Mouse (Mus musculus): ENCODE measurements around the gene Adora2a. TPM values are rescaled to one million over a fixed set of nuclear protein-coding genes. Genes with fewer than 3 reads are reported as not detected.
A peak's percentile ranks its signal among the peaks of the same experiment; 100 is the strongest.

Gene Adora2a
- 1.3 TPM for polyA plus RNA-seq (2012; fragmentation: generic; extraction: Trizol)

DNA sequence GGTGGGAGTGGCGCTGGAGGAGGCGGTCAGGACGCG is at the start of gene Adora2a:
Adora2a (plus strand) TSS at position 6 of the 36 bp plus-strand sequence.
- Histone ChIP-seq H3K27me3 (ENCODE audit: control insufficient read depth, insufficient read depth, insufficient read length) (peaks cover 6% of the 10 kb centered on the region), H3K4me2 (ENCODE audit: low read depth) (peak within 1 kb of the TSS; percentile 75), H3K79me2 (ENCODE audit: control insufficient read depth, insufficient read depth) (no peaks in the 10 kb centered on the region), H3K4me3 (peak within 1 kb of the TSS; percentile 13), H3K36me3 (ENCODE audit: control insufficient read depth, insufficient read depth) (peaks cover 4% of the 10 kb centered on the region), H3ac (ENCODE audit: control insufficient read depth, insufficient read length) (no peak within 1 kb of the TSS)
- TF ChIP-seq MAX (IDR thresholded peaks at IDR 0.05; ENCODE audit: low read depth) (no peak), MYOD1 (IDR thresholded peaks at IDR 0.05; ENCODE audit: control insufficient read depth in 1 of 3, insufficient read length in 2 of 3, low read depth in 2 of 3) (no peak), USF1 (IDR thresholded peaks at IDR 0.05; ENCODE audit: low read depth) (no peak), SRF (IDR thresholded peaks at IDR 0.05; ENCODE audit: control insufficient read depth, insufficient read length, low read depth) (no peak), POLR2AphosphoS2 (IDR thresholded peaks at IDR 0.05; ENCODE audit: insufficient read length, low read depth) (no peak), TCF12 (IDR thresholded peaks at IDR 0.05; ENCODE audit: insufficient read depth, poor library complexity, severe bottlenecking) (no peak), CEBPB (IDR thresholded peaks at IDR 0.05; ENCODE audit: insufficient read depth, poor library complexity, severe bottlenecking) (no peak), POLR2A (IDR thresholded peaks at IDR 0.05; ENCODE audit: insufficient read length, low read depth) (no peak), REST (IDR thresholded peaks at IDR 0.05; ENCODE audit: insufficient read depth, insufficient read length) (no peak), E2F4 (IDR thresholded peaks at IDR 0.05; ENCODE audit: insufficient read depth) (no peak), MYOG (IDR thresholded peaks at IDR 0.05; ENCODE audit: control insufficient read depth in 1 of 3, insufficient read depth in 1 of 3, insufficient read length in 2 of 3, low read depth in 2 of 3) (no peak), TCF3 (IDR thresholded peaks at IDR 0.05; ENCODE audit: insufficient read length, low read depth) (no peak)

DNA sequence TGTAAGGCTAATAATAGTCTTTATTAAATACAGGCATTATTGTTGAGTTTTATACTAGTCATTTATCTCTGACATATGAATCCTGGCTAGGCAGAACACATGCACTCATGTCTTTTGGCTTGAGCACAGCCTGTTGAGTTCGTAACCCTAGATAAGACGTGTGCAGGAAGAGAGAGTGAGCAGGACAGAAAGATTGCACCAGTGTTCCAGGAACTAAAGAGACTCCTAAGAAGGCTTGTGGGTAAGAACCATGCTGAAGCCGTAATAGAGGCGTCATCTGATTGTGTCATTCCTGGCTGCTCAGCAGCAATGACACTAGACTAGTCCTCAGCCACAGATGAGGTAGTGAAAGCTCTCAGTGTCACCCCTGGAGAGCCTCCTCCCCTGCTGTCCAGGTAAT is 43.7 kb upstream of the Adora2a start:
- TF ChIP-seq USF1 (IDR thresholded peaks at IDR 0.05; ENCODE audit: low read depth): no peak
- no peak for TF ChIP-seq MYOG (IDR thresholded peaks at IDR 0.05; ENCODE audit: control insufficient read depth in 1 of 3, insufficient read depth in 1 of 3, insufficient read length in 2 of 3, low read depth in 2 of 3)
- TF ChIP-seq TCF12 (IDR thresholded peaks at IDR 0.05; ENCODE audit: insufficient read depth, poor library complexity, severe bottlenecking): no peak
- no peak for TF ChIP-seq POLR2A (IDR thresholded peaks at IDR 0.05; ENCODE audit: insufficient read length, low read depth)
- no peak for TF ChIP-seq POLR2AphosphoS2 (IDR thresholded peaks at IDR 0.05; ENCODE audit: insufficient read length, low read depth)
- no peak for TF ChIP-seq MYOD1 (IDR thresholded peaks at IDR 0.05; ENCODE audit: control insufficient read depth in 1 of 3, insufficient read length in 2 of 3, low read depth in 2 of 3)
- TF ChIP-seq REST (IDR thresholded peaks at IDR 0.05; ENCODE audit: insufficient read depth, insufficient read length): no peak
- no peak for TF ChIP-seq SRF (IDR thresholded peaks at IDR 0.05; ENCODE audit: control insufficient read depth, insufficient read length, low read depth)
- TF ChIP-seq MAX (IDR thresholded peaks at IDR 0.05; ENCODE audit: low read depth): no peak
- TF ChIP-seq CEBPB (IDR thresholded peaks at IDR 0.05; ENCODE audit: insufficient read depth, poor library complexity, severe bottlenecking): no peak
- no peak for TF ChIP-seq E2F4 (IDR thresholded peaks at IDR 0.05; ENCODE audit: insufficient read depth)
- no peak for TF ChIP-seq TCF3 (IDR thresholded peaks at IDR 0.05; ENCODE audit: insufficient read length, low read depth)
- no peaks in the 10 kb centered on the region for H3K79me2 ChIP-seq (ENCODE audit: control insufficient read depth, insufficient read depth)
- H3K4me2 ChIP-seq (ENCODE audit: low read depth): no peak overlapping the region
- H3ac ChIP-seq (ENCODE audit: control insufficient read depth, insufficient read length): no peak overlapping the region
- peaks cover 39% of the 10 kb centered on the region for H3K36me3 ChIP-seq (ENCODE audit: control insufficient read depth, insufficient read depth)
- no peak overlapping the region for H3K4me3 ChIP-seq
- H3K27me3 ChIP-seq (ENCODE audit: control insufficient read depth, insufficient read depth, insufficient read length): no peaks in the 10 kb centered on the region

DNA sequence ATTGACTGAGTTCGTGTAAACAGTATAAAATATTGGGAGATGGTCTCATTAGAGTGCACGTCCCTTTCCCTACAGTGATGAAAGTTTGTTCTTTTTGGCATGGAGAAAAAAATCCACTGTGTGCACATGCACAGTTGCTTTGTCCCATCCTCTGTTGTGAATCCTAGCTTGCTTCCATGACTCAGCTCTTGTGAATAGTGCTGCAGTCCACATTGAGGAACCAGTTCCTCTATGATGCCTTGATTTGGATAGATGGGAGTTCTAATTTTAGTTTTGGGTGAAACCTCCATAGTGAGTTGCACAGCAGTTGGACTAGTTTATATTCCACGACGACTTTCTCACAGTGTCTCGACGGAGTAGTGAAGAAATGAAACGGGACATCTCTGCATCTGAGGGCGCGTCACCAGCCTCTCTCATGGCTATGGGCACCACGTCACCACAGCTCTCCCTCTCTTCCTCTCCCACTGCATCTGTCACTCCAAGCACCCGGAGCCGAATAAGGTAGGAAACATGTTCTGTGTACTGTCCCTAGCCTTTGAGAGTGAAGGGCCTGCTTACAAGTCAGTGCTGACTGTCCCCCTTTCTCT is 40.2 kb upstream of the Adora2a start:
- no peaks in the 10 kb centered on the region for H3K27me3 ChIP-seq (ENCODE audit: control insufficient read depth, insufficient read depth, insufficient read length)
- H3ac ChIP-seq (ENCODE audit: control insufficient read depth, insufficient read length): no peak overlapping the region
- peaks cover 42% of the 10 kb centered on the region for H3K36me3 ChIP-seq (ENCODE audit: control insufficient read depth, insufficient read depth)
- no peak for TF ChIP-seq MYOG (IDR thresholded peaks at IDR 0.05; ENCODE audit: control insufficient read depth in 1 of 3, insufficient read depth in 1 of 3, insufficient read length in 2 of 3, low read depth in 2 of 3)
- no peak for TF ChIP-seq USF1 (IDR thresholded peaks at IDR 0.05; ENCODE audit: low read depth)
- no peak for TF ChIP-seq SRF (IDR thresholded peaks at IDR 0.05; ENCODE audit: control insufficient read depth, insufficient read length, low read depth)
- TF ChIP-seq POLR2AphosphoS2 (IDR thresholded peaks at IDR 0.05; ENCODE audit: insufficient read length, low read depth): no peak
- TF ChIP-seq E2F4 (IDR thresholded peaks at IDR 0.05; ENCODE audit: insufficient read depth): no peak
- no peak for TF ChIP-seq MYOD1 (IDR thresholded peaks at IDR 0.05; ENCODE audit: control insufficient read depth in 1 of 3, insufficient read length in 2 of 3, low read depth in 2 of 3)
- no peak overlapping the region for H3K4me2 ChIP-seq (ENCODE audit: low read depth)
- no peaks in the 10 kb centered on the region for H3K79me2 ChIP-seq (ENCODE audit: control insufficient read depth, insufficient read depth)
- H3K4me3 ChIP-seq: no peak overlapping the region

DNA sequence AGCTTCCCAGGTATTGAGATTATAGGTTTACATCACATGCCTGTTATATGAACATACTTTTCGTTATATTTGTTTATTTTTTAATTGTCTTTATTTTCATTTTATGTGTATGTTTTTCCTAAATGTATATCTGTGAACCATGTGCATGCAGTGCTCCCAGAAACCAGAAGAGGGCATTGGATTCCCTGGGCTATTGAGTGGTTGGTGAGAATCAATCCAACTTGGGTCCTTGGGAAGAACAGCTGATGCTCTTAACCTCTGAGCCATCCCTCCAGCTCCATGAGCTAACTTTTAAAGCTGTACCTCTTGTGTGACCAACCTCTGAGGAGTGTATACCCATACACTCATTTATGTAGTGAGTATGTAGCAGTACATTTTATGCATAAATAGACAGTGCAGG is 39.2 kb upstream of the Adora2a start:
- Histone ChIP-seq H3K4me3 (no peak overlapping the region), H3K27me3 (ENCODE audit: control insufficient read depth, insufficient read depth, insufficient read length) (no peaks in the 10 kb centered on the region), H3K36me3 (ENCODE audit: control insufficient read depth, insufficient read depth) (peaks cover 48% of the 10 kb centered on the region), H3ac (ENCODE audit: control insufficient read depth, insufficient read length) (no peak overlapping the region), H3K79me2 (ENCODE audit: control insufficient read depth, insufficient read depth) (no peaks in the 10 kb centered on the region), H3K4me2 (ENCODE audit: low read depth) (no peak overlapping the region)
- TF ChIP-seq E2F4 (IDR thresholded peaks at IDR 0.05; ENCODE audit: insufficient read depth) (no peak), USF1 (IDR thresholded peaks at IDR 0.05; ENCODE audit: low read depth) (no peak), MYOD1 (IDR thresholded peaks at IDR 0.05; ENCODE audit: control insufficient read depth in 1 of 3, insufficient read length in 2 of 3, low read depth in 2 of 3) (peak in 1 of 3 experiments; percentile 6)

DNA sequence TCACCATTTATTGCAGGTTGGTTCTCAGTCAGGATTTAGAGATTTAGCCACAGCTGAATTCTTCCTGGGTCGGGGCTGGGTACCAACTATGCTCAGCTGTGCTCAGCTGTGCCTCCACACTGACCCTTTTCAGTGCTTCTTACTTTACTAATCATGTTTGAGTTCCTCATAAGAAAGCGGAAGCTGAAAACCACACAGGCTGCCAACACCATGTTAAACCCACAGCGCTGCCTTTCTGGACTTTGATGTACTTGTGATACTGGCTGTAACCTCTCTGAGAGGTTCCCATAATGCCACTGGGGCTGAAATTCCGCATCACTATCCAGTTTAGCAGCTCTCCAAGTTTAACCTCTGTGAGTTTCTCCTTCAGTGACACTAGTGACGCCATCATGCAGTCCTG is 34.0 kb upstream of the Adora2a start:
- H3K4me2 ChIP-seq (ENCODE audit: low read depth): no peak overlapping the region
- no peaks in the 10 kb centered on the region for H3K79me2 ChIP-seq (ENCODE audit: control insufficient read depth, insufficient read depth)
- no peak for TF ChIP-seq CEBPB (IDR thresholded peaks at IDR 0.05; ENCODE audit: insufficient read depth, poor library complexity, severe bottlenecking)
- no peak for TF ChIP-seq E2F4 (IDR thresholded peaks at IDR 0.05; ENCODE audit: insufficient read depth)
- no peak for TF ChIP-seq TCF3 (IDR thresholded peaks at IDR 0.05; ENCODE audit: insufficient read length, low read depth)
- TF ChIP-seq REST (IDR thresholded peaks at IDR 0.05; ENCODE audit: insufficient read depth, insufficient read length): no peak
- no peak for TF ChIP-seq POLR2A (IDR thresholded peaks at IDR 0.05; ENCODE audit: insufficient read length, low read depth)
- no peak for TF ChIP-seq SRF (IDR thresholded peaks at IDR 0.05; ENCODE audit: control insufficient read depth, insufficient read length, low read depth)
- H3K4me3 ChIP-seq: no peak overlapping the region
- no peak overlapping the region for H3ac ChIP-seq (ENCODE audit: control insufficient read depth, insufficient read length)
- H3K27me3 ChIP-seq (ENCODE audit: control insufficient read depth, insufficient read depth, insufficient read length): no peaks in the 10 kb centered on the region
- peaks cover 48% of the 10 kb centered on the region for H3K36me3 ChIP-seq (ENCODE audit: control insufficient read depth, insufficient read depth)

All from myocyte (in vitro differentiated cells).